Mouse (Mus musculus) brain, adult 2 months (tissue): ENCODE data around the gene Cacnb3.

ENCODE experiments used
- DNase-seq: peaks from one replicate; pipeline ENCODE4 v3.0.0; 2011; ENCODE audit warnings: low read depth, low spot score

The Cacnb3 gene

GRCm38 (mm10) chr15:98675634-98676250, 45.1 kb downstream of the Cacnb3 start:
- DNase-seq = peak; percentile 50

DNA sequence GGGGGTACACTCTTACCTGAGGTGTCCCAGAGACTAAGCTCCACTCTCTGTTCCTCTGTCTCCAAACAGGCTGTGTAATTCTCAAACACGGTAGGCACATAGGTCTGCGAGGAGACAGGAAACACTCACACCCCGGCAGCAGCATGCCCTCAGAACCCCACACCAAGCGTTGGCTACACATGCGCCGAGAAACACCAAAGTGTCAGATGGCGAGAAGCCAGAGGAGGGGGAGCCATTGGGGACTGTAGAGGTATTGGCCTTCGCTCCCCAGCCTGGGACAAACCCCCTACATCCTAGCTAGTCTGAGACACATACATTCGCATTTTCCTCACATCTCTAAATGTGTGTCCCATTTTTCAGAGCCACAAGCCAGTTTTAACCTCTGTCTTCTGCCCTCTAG, 45.8 kb downstream of the Cacnb3 start:
- DNase-seq = peak; percentile 63

GRCm38 (mm10) chr15:98676940-98677728, 46.5 kb downstream of the Cacnb3 start, which contains the start of gene Rnd1:
TSS of gene Rnd1 (minus strand) at chr15:98677461.
- DNase-seq = peak; percentile 98

DNA sequence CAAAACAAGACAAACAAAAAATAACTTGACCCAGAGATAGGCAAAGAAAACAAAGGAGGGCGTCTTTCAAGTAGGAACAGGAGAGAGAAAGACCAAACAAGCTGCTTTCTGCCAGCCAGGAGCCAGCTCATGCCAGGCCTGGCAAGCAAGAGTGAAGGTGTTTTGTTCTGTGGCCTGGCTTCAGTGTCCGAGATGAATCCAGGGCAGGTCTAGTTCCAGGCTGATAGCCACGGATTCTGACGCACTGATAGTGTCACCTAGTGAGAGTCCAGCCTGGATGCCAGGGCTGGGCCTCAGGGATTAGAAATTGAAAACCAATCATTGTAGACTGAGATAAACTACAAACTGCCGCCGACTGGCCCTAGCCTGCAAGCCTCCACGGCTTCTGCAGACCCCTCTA, 47.3 kb downstream of the Cacnb3 start:
- DNase-seq = peak; percentile 27

DNA sequence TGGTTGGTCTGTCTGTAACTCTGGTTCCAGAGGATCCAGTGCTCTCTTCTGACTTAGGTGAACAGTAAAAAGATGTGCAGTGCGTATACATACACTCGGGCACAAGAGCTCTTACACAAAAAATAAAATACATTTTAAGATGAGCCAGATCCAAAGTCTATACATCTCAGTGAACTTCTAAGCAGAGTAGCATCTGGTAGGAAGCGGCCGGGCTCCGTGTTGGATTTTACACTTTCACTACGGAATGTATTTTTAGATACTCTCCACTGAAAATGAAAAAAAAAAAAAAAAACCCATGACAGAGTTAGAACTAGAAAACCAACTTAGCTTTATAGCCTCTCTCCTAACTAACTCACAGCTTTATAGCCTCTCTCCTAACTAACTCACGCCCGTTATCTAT, 50.0 kb downstream of the Cacnb3 start:
- DNase-seq = peak; percentile 45

DNA sequence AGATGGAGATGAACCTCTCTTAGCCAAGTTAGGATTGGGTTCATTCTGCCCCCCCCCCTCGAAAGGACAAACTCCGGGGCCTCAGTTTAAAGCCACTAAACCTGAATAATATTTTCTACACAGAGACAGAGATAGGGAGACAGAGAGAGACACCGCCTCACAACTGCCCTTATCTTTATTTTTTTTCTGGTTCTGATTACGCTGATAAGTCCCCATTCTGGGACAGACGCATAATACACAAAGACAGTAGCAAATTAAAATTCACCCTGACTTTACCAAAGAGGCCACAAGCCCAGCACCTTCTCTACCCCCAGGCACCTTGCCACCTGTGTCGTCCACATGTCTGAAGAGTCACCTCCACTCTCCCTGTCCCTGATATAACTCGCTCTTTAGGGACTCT, 51.0 kb downstream of the Cacnb3 start:
- DNase-seq = no peak

DNA sequence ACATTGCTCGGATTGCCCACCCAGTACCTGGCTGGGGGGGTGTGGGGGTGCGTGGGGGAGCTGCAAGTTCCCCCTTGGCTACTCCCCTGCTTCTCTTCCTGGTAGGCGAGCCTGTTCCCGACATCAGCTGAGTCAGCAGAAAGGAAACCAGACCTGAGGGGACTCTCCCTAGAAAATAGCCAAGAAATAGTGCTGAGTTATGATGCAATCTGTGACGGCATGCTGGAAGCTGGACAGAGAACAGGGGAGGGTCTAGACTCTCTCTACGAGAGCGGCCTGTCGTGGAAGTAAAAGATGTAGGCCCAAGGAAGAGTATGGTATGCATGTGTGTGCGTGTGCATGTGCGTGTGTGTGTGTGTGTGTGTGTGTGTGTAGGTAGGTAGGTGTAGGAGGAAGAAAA, 52.5 kb downstream of the Cacnb3 start:
- DNase-seq = no peak

DNA sequence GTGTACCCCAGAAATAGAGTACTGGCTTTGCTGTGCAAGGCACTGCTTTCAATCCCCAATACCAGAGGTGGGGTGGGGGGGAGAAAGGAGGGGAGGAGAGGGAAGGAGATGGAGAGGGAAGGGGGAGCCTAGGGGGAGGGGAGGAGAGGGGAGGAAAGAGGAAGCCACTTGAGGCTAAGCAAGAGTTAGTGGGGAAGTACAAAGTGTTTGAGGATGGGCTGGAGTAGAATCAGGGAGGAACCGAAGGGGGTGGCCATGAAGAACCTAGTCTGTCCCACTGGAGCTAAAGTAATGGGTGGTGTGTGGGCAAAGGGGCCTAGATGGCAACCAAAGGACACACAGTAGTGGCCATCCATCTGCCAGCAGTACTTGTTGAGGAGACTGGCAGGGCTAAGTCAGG, 53.1 kb downstream of the Cacnb3 start:
- no peak for DNase-seq

DNA sequence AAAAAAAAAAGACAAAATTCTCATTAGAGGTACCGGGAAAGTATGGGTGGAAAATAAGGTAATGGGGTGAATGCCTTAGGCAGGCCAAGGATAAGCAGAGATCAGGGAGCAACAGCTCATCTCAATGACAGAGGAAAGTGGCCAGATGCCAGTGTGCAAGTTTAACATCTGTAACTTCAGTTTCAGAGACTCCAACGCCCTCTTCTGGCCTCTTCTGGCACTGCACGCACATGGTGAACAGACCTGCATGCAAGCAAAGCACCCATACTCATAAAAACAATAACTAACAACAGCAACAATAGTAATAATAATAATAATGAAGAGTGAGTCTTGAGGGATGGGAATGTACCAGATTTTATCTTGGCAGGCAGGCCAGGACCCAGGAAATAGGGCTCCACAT, 55.3 kb downstream of the Cacnb3 start:
- no peak for DNase-seq

GRCm38 (mm10) chr15:98689682-98690081, 59.0 kb downstream of the Cacnb3 start:
- DNase-seq = peak; percentile 60

DNA sequence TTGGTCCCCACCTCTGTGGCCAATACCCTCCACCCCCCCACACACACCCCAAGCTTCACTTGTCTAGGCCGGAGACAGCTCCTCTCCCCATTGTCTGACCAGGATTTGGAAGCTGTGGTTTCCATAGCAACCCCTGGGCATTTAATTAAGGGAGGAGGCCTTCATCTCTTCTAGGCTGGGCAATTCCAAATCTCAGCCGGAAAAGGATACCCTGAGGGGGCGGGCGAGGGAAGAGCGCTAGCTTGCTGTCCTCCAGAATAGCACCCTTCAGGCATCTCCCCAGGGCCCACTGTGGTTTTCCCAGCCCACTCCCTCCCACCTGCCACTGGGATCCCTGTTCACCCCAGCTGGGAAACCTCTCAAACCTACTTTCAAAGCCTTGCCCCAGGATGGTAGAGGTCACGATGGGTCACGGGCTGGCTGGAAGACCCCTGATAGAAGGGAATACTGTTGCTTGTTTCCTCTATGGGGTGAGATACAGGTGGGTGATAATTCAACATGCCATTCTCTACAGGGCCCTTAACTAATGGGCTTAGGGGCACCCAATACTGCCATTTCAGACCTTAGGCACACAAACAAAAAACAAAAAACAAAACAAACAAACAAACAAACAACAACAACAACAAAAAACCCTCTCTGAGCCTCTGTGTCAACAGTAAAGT, 61.0 kb downstream of the Cacnb3 start:
- peak; percentile 78 for DNase-seq

DNA sequence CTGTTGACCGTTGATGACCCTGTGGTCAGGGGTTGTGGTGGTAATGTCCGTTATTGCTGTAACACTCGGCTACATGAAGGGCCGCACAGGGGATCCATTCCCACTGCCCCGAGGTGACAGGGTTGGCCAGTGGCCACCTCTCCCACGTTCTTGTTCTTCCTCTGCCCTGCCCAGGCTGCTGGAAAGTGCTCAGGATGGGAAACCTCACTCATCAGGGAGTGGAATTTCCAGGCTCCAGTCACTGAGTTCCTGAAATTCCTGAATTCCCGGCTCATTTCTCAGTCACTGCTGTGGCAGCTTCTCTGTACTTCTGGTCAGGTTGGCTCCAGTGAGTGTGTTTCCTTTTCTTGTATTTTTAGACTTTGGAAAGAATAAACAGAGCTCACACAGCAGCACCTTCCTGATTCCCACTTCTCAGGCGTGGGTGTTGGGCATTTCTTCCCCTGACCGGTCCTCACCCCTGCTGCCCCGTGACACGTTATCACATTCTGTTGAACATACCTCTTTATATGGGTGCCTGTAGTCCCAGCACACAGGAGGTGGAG, 61.6 kb downstream of the Cacnb3 start:
- DNase-seq = no peak
